Mouse (Mus musculus): Measurements from ENCODE around the gene Hexb. TPM values are rescaled to one million over a fixed set of nuclear protein-coding genes. Genes with fewer than 3 reads are reported as not detected.
"Not testable (repeated sequence)": the region's sequence is repeated elsewhere in the genome, so short reads cannot be mapped to it uniquely, and the experiment has no call there.

The Hexb gene
- polyA plus RNA-seq, 1 experiment, result 3.7 TPM

- no peaks in the 10 kb centered on the region for H3K27me3 ChIP-seq (ENCODE audit: control insufficient read depth, insufficient read depth, low read length)
- H3K4me3 ChIP-seq (ENCODE audit: control insufficient read depth, low read depth, low read length), result no peak overlapping the region
- H3K36me3 ChIP-seq (ENCODE audit: control insufficient read depth, insufficient read depth, low read length), result no peaks in the 10 kb centered on the region; the same call in 1 of the 2 replicates
- TF ChIP-seq CTCF (IDR thresholded peaks at IDR 0.05; ENCODE audit: control insufficient read depth, insufficient read depth, insufficient replicate concordance, low read depth, low read length) (no peak), POLR2A (IDR thresholded peaks at IDR 0.05; ENCODE audit: control insufficient read depth, low read depth, low read length) (no peak)
- H3K27ac ChIP-seq (ENCODE audit: control insufficient read depth, insufficient read depth, low read depth, low read length), result no peak overlapping the region
- no peaks in the 10 kb centered on the region for H3K4me1 ChIP-seq (ENCODE audit: control insufficient read depth, insufficient read depth, low read length)
These were observed 15.3 kb downstream of the Hexb start for GRCm38 (mm10) chr13:97182821-97183220.

GRCm38 (mm10) chr13:97180113-97180828 lies 17.9 kb downstream of the Hexb start:
- Histone ChIP-seq H3K4me1 (ENCODE audit: control insufficient read depth, insufficient read depth, low read length) (no peaks in the 10 kb centered on the region), H3K27me3 (ENCODE audit: control insufficient read depth, insufficient read depth, low read length) (no peaks in the 10 kb centered on the region), H3K27ac (ENCODE audit: control insufficient read depth, insufficient read depth, low read depth, low read length) (no peak overlapping the region), H3K36me3 (ENCODE audit: control insufficient read depth, insufficient read depth, low read length) (no peaks in the 10 kb centered on the region; the same call in 1 of the 2 replicates), H3K4me3 (ENCODE audit: control insufficient read depth, low read depth, low read length) (no peak overlapping the region)
- TF ChIP-seq CTCF (IDR thresholded peaks at IDR 0.05; ENCODE audit: control insufficient read depth, insufficient read depth, insufficient replicate concordance, low read depth, low read length), result no peak
- no peak for TF ChIP-seq POLR2A (IDR thresholded peaks at IDR 0.05; ENCODE audit: control insufficient read depth, low read depth, low read length)

GRCm38 (mm10) chr13:97178943-97179342 lies 19.2 kb downstream of the Hexb start:
- H3K4me1 ChIP-seq (ENCODE audit: control insufficient read depth, insufficient read depth, low read length), result no peaks in the 10 kb centered on the region
- H3K36me3 ChIP-seq (ENCODE audit: control insufficient read depth, insufficient read depth, low read length), result no peaks in the 10 kb centered on the region; the same call in 1 of the 2 replicates
- no peaks in the 10 kb centered on the region for H3K27me3 ChIP-seq (ENCODE audit: control insufficient read depth, insufficient read depth, low read length)
- TF ChIP-seq POLR2A (IDR thresholded peaks at IDR 0.05; ENCODE audit: control insufficient read depth, low read depth, low read length), result no peak
- no peak for TF ChIP-seq CTCF (IDR thresholded peaks at IDR 0.05; ENCODE audit: control insufficient read depth, insufficient read depth, insufficient replicate concordance, low read depth, low read length)
- no peak overlapping the region for H3K27ac ChIP-seq (ENCODE audit: control insufficient read depth, insufficient read depth, low read depth, low read length)
- H3K4me3 ChIP-seq (ENCODE audit: control insufficient read depth, low read depth, low read length), result no peak overlapping the region

GRCm38 (mm10) chr13:97176731-97177130 lies 21.4 kb downstream of the Hexb start:
- no peak for TF ChIP-seq POLR2A (IDR thresholded peaks at IDR 0.05; ENCODE audit: control insufficient read depth, low read depth, low read length)
- TF ChIP-seq CTCF (IDR thresholded peaks at IDR 0.05; ENCODE audit: control insufficient read depth, insufficient read depth, insufficient replicate concordance, low read depth, low read length), result no peak
- Histone ChIP-seq H3K4me1 (ENCODE audit: control insufficient read depth, insufficient read depth, low read length) (no peaks in the 10 kb centered on the region), H3K36me3 (ENCODE audit: control insufficient read depth, insufficient read depth, low read length) (no peaks in the 10 kb centered on the region; the same call in 1 of the 2 replicates), H3K27me3 (ENCODE audit: control insufficient read depth, insufficient read depth, low read length) (no peaks in the 10 kb centered on the region), H3K4me3 (ENCODE audit: control insufficient read depth, low read depth, low read length) (no peak overlapping the region), H3K27ac (ENCODE audit: control insufficient read depth, insufficient read depth, low read depth, low read length) (no peak overlapping the region)

GRCm38 (mm10) chr13:97175520-97176264 lies 22.5 kb downstream of the Hexb start:
- H3K27ac ChIP-seq (ENCODE audit: control insufficient read depth, insufficient read depth, low read depth, low read length), result no peak overlapping the region
- no peaks in the 10 kb centered on the region for H3K4me1 ChIP-seq (ENCODE audit: control insufficient read depth, insufficient read depth, low read length)
- no peaks in the 10 kb centered on the region; the same call in 1 of the 2 replicates for H3K36me3 ChIP-seq (ENCODE audit: control insufficient read depth, insufficient read depth, low read length)
- TF ChIP-seq CTCF (IDR thresholded peaks at IDR 0.05; ENCODE audit: control insufficient read depth, insufficient read depth, insufficient replicate concordance, low read depth, low read length), result no peak
- no peak for TF ChIP-seq POLR2A (IDR thresholded peaks at IDR 0.05; ENCODE audit: control insufficient read depth, low read depth, low read length)
- H3K4me3 ChIP-seq (ENCODE audit: control insufficient read depth, low read depth, low read length), result no peak overlapping the region
- H3K27me3 ChIP-seq (ENCODE audit: control insufficient read depth, insufficient read depth, low read length), result no peaks in the 10 kb centered on the region

GRCm38 (mm10) chr13:97145834-97146233 lies 52.3 kb downstream of the Hexb start:
- H3K4me3 ChIP-seq (ENCODE audit: control insufficient read depth, low read depth, low read length), result no peak overlapping the region
- TF ChIP-seq POLR2A (IDR thresholded peaks at IDR 0.05; ENCODE audit: control insufficient read depth, low read depth, low read length) (no peak), CTCF (IDR thresholded peaks at IDR 0.05; ENCODE audit: control insufficient read depth, insufficient read depth, insufficient replicate concordance, low read depth, low read length) (peak; percentile 10; the same call in 1 of the 2 replicates)
- H3K27ac ChIP-seq (ENCODE audit: control insufficient read depth, insufficient read depth, low read depth, low read length), result no peak overlapping the region
- H3K4me1 ChIP-seq (ENCODE audit: control insufficient read depth, insufficient read depth, low read length), result no peaks in the 10 kb centered on the region
- H3K36me3 ChIP-seq (ENCODE audit: control insufficient read depth, insufficient read depth, low read length), result no peaks in the 10 kb centered on the region; the same call in 1 of the 2 replicates
- H3K27me3 ChIP-seq (ENCODE audit: control insufficient read depth, insufficient read depth, low read length), result no peaks in the 10 kb centered on the region

- Histone ChIP-seq H3K4me1 (ENCODE audit: control insufficient read depth, insufficient read depth, low read length) (no peaks in the 10 kb centered on the region), H3K27me3 (ENCODE audit: control insufficient read depth, insufficient read depth, low read length) (no peaks in the 10 kb centered on the region), H3K36me3 (ENCODE audit: control insufficient read depth, insufficient read depth, low read length) (no peaks in the 10 kb centered on the region; the same call in 1 of the 2 replicates), H3K4me3 (ENCODE audit: control insufficient read depth, low read depth, low read length) (no peak overlapping the region), H3K27ac (ENCODE audit: control insufficient read depth, insufficient read depth, low read depth, low read length) (no peak overlapping the region)
- no peak for TF ChIP-seq POLR2A (IDR thresholded peaks at IDR 0.05; ENCODE audit: control insufficient read depth, low read depth, low read length)
- no peak for TF ChIP-seq CTCF (IDR thresholded peaks at IDR 0.05; ENCODE audit: control insufficient read depth, insufficient read depth, insufficient replicate concordance, low read depth, low read length)
These were observed 55.8 kb downstream of the Hexb start for GRCm38 (mm10) chr13:97142321-97142720.

GRCm38 (mm10) chr13:97138404-97138931 lies 59.7 kb downstream of the Hexb start:
- H3K27me3 ChIP-seq (ENCODE audit: control insufficient read depth, insufficient read depth, low read length); H3K4me1 ChIP-seq (ENCODE audit: control insufficient read depth, insufficient read depth, low read length); H3K36me3 ChIP-seq (ENCODE audit: control insufficient read depth, insufficient read depth, low read length): not testable (repeated sequence)
- Histone ChIP-seq H3K4me3 (ENCODE audit: control insufficient read depth, low read depth, low read length) (peak overlapping the region; percentile 98), H3K27ac (ENCODE audit: control insufficient read depth, insufficient read depth, low read depth, low read length) (peak overlapping the region; percentile 84)
